Mouse (Mus musculus) heart, embryonic 16.5 days (tissue): Measurements from ENCODE around the gene Usf3. TPM values are rescaled to one million over a fixed set of nuclear protein-coding genes. Genes with fewer than 3 reads are reported as not detected.

Experiments
- ATAC-seq: fragments of 200-750 bp; cut with Nextera tagmentation; replicated peaks from 2 replicates; pipeline ENCODE4 v1.8.0; 2017; ENCODE audit warnings: moderate number of reproducible peaks; ENCODE audit not compliant: insufficient read depth, low FRiP score; ENCODE audit errors: extremely low read depth
- H3K27ac ChIP-seq: fragments of 300-500 bp; sonication (generic); 2 replicates; pipeline ENCODE4 v1.5.1; 2014; ENCODE audit warnings: mild to moderate bottlenecking, low read length, control low read depth, moderate library complexity
- H3K27me3 ChIP-seq: fragments of 300-500 bp; sonication (generic); 2 replicates; pipeline ENCODE4 v1.6.1; 2014; ENCODE audit warnings: low read length, mixed read lengths; ENCODE audit not compliant: control insufficient read depth, insufficient read depth
- H3K36me3 ChIP-seq: fragments of 300-500 bp; sonication (generic); 2 replicates; pipeline ENCODE4 v1.6.1; 2014; ENCODE audit not compliant: control insufficient read depth, insufficient read depth
- H3K4me1 ChIP-seq: fragments of 300-500 bp; sonication (generic); 2 replicates; pipeline ENCODE4 v1.6.1; 2014; ENCODE audit warnings: low read length, mixed read lengths; ENCODE audit not compliant: control insufficient read depth, insufficient read depth
- H3K4me2 ChIP-seq: fragments of 300-500 bp; sonication (generic); 2 replicates; pipeline ENCODE4 v1.6.1; 2014; ENCODE audit warnings: low read depth, mild to moderate bottlenecking, control low read depth, low read length
- H3K4me3 ChIP-seq: fragments of 300-500 bp; sonication (generic); 2 replicates; pipeline ENCODE4 v1.5.1; 2014; ENCODE audit warnings: mild to moderate bottlenecking, control low read depth, low read length
- H3K9ac ChIP-seq: fragments of 300-500 bp; sonication (generic); 2 replicates; pipeline ENCODE4 v1.6.1; 2014; ENCODE audit warnings: low read length, control low read depth
- H3K9me3 ChIP-seq: fragments of 300-500 bp; sonication (generic); replicated peaks from 2 replicates; pipeline ENCODE4 v1.6.1; 2016; ENCODE audit warnings: low read length; ENCODE audit not compliant: control insufficient read depth
- WGBS: fragments of 180-500 bp; shearing (Covaris S2); extraction: QIAGEN DNeasy Blood & Tissue Kit; methylation state at CpG from one replicate; pipeline ENCODE4 v1.1.7; 2014; 5-methylcytosine and 5-hydroxymethylcytosine counted together
- polyA plus RNA-seq: library from polyadenylated mRNA; unstranded; fragments of >200 nt; fragmentation: Nextera tagmentation; extraction: Ambion mirVana; gene quantifications from 2 replicates; pipeline ENCODE4 v1.2.1, GENCODE M21; 2015

The Usf3 gene
- 1.9 and 2.0 TPM in 2 replicates for polyA plus RNA-seq

DNA sequence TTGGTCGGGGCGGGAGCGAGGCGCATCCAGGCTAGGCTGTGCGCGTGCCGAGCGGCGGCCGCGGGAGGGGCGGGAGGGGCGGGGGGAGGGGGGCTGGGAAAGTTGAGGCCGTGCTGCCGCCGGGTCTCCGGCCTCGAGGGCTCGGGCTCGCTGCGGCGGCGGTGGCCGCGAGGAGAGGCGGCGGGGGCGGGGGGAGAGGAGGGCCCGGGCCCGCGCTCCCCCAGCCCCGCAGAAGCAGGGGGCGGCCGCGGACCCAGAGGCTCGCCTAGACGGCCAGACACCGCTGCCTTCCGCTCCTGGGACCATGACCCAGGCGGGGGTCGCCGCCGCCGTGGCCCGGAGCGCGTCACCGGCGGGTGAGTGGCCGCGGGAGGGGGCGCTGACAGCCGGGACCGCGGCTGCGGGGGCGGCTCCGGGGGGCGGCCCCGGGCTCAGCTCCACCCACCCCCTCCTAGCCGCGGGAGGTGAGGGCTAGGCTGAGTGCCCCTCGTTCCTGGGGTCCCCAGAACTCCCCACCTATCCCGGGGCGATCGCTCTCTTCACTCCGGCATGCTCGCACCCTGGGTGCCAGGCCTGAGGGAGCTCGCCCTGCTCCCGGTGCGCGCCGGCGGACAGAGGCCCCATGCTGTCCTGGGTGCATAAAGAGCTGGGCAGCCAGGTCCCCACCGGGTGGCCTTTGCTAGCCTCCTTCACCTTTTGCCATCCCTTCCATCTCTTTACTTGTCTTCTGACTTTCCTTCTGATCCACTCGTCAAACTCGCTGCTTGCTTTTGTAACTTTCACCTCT lies at the start of gene Usf3:
Gene Usf3 (plus strand): TSS at position 92 of the 787 bp plus-strand sequence.
- H3K4me2 ChIP-seq: peak within 1 kb of the TSS; percentile 92
- H3K36me3 ChIP-seq: no peaks in the 10 kb centered on the region
- H3K9ac ChIP-seq: peak within 1 kb of the TSS; percentile 92
- H3K4me3 ChIP-seq: peak within 1 kb of the TSS; percentile 85
- WGBS: under 1% methylated on average over 52 of the region's 77 CpGs
- peaks cover 21% of the 10 kb centered on the region for H3K4me1 ChIP-seq
- no peaks in the 10 kb centered on the region for H3K27me3 ChIP-seq
- peak within 1 kb of the TSS; percentile 97 for H3K27ac ChIP-seq
- H3K9me3 ChIP-seq: no peaks in the 10 kb centered on the region
- peak; percentile 69 for ATAC-seq

DNA sequence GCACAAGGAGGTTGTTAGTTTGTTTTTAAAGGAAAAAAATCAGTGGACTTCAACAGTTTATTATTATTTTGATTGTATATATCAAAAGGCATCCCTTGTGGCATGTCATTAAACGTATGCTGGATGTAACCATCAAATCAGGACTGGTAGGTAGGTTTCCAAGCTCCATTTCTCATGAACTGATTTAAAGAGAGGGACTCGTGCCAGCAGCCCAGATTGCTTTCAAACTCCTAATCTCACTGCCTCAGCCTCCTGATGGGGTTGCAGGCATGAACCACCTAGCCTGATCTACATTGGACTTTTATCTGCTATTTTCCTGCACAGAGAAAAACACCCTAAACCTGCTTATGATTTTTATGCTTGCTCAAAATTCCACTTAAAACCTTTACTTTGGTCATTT lies 49.3 kb upstream of the Usf3 start:
- Histone ChIP-seq H3K4me2 (no peak overlapping the region), H3K9me3 (no peaks in the 10 kb centered on the region), H3K27me3 (no peaks in the 10 kb centered on the region), H3K36me3 (no peaks in the 10 kb centered on the region), H3K27ac (no peak overlapping the region), H3K4me1 (no peaks in the 10 kb centered on the region; the same call in 1 of the 2 replicates), H3K4me3 (no peak overlapping the region), H3K9ac (no peak overlapping the region)
- WGBS: 62% methylated on average over 2 of the region's 2 CpGs
- no peak for ATAC-seq

DNA sequence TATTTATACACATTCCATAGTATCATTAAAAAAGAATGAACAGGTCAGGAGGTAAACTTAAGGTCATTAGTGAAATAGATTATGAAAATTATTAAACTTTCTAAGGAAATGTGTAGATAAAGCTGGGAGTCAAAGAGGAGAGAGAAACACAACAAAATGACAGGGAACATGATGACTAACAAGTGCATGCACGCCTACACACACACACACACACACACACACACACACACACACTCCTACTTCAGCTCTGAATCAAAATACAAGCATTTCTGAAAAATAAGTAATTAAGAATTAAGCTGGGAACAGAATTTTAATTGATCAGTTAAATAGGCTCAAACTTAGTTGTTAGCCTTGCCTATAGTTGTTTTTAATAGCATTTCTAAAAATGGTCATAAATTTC lies 48.3 kb upstream of the Usf3 start:
- Histone ChIP-seq H3K9ac (no peak overlapping the region), H3K4me3 (no peak overlapping the region), H3K4me2 (no peak overlapping the region), H3K4me1 (no peaks in the 10 kb centered on the region; the same call in 1 of the 2 replicates), H3K27ac (no peak overlapping the region), H3K9me3 (no peaks in the 10 kb centered on the region), H3K27me3 (no peaks in the 10 kb centered on the region), H3K36me3 (no peaks in the 10 kb centered on the region)
- 76% methylated on average over 1 of the region's 1 CpGs for WGBS
- no peak for ATAC-seq

DNA sequence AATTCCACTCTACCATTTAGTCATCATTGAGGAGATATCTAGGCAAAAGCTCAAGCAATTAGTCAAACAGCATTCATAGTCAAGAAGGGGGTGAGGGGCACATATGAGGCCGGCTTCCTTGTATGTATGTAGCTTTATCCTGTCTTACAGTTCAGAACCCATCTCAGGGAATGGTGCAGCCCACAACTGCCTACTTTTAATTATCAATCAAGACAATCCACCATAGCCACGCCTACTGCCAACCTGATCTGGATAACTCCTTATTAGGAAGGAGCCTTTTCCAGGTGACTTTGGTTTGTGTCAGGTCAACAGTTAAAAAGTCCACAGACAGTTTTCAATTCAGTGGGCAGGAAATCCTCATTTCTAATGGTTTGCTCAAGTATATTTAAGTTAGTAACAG lies 47.6 kb upstream of the Usf3 start:
- ATAC-seq: no peak
- H3K9ac ChIP-seq: no peak overlapping the region
- WGBS: 83% methylated on average over 2 of the region's 2 CpGs
- no peaks in the 10 kb centered on the region for H3K9me3 ChIP-seq
- no peaks in the 10 kb centered on the region for H3K27me3 ChIP-seq
- H3K27ac ChIP-seq: no peak overlapping the region
- no peak overlapping the region for H3K4me3 ChIP-seq
- no peaks in the 10 kb centered on the region; the same call in 1 of the 2 replicates for H3K4me1 ChIP-seq
- H3K36me3 ChIP-seq: no peaks in the 10 kb centered on the region
- H3K4me2 ChIP-seq: no peak overlapping the region

DNA sequence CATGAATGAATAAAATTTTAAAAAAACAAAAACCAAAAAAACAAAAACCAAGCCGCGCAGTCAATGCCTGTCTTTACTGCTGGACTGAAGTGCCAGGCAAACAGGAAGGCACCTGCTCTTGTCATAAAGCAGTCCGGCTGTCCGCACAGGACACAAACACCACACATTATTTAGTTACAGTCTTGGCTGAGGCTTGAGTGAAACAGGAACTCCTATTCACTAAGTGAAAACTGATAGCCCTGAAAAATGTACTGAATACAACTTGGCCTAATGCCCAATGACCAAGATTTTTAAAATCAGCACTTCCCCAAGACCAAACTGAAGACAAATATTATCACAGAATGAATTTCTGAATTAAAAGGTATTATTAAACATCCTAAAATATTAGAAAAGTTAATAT lies 46.6 kb upstream of the Usf3 start:
- no peak overlapping the region for H3K9ac ChIP-seq
- no peak for ATAC-seq
- H3K36me3 ChIP-seq: no peaks in the 10 kb centered on the region
- no peaks in the 10 kb centered on the region for H3K27me3 ChIP-seq
- no peaks in the 10 kb centered on the region; the same call in 1 of the 2 replicates for H3K4me1 ChIP-seq
- no peak overlapping the region for H3K4me3 ChIP-seq
- no peak overlapping the region for H3K27ac ChIP-seq
- WGBS: 58% methylated on average over 4 of the region's 4 CpGs
- H3K9me3 ChIP-seq: no peaks in the 10 kb centered on the region
- no peak overlapping the region for H3K4me2 ChIP-seq

DNA sequence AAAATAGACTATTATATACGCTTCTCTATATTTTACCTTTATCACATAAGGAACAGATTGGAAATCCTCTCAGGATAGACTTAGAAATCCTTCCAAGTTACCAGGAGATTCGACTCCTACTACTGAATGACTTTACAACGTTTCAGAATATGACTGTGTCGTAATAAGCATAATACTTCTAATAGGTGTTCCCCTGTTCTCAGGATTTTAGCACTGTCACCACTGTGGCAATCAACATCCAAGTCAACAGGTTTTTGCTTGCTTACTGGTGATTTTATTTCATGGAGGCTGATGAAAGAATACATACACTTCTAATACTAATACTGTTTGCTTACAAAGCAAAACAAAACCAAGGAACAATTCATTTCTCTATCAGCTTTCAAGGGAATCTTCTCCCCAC lies 40.7 kb upstream of the Usf3 start:
- H3K9ac ChIP-seq: no peak overlapping the region
- no peak overlapping the region for H3K27ac ChIP-seq
- H3K36me3 ChIP-seq: no peaks in the 10 kb centered on the region
- H3K4me3 ChIP-seq: no peak overlapping the region
- H3K9me3 ChIP-seq: no peaks in the 10 kb centered on the region
- no peaks in the 10 kb centered on the region for H3K4me1 ChIP-seq
- 82% methylated on average over 4 of the region's 4 CpGs for WGBS
- no peaks in the 10 kb centered on the region for H3K27me3 ChIP-seq
- ATAC-seq: no peak
- no peak overlapping the region for H3K4me2 ChIP-seq

DNA sequence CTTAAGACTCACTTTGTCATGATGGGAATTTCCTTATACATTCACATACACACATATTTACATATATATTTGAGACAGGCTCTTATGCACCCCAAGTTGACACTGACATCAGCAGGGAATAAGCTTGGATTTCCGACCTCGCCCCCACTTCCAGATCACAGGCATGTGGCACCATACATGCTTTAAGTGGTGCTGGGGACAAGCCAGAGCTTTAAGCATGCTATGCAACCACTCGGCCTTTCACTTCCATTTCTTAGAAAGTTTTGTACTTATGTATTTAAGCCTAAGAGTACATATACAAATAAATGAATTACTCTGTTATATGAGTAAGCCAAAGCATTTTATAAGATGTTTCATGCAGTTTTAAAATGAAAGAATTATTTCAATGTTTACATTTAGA lies 39.9 kb upstream of the Usf3 start:
- Histone ChIP-seq H3K27ac (no peak overlapping the region), H3K36me3 (no peaks in the 10 kb centered on the region), H3K4me3 (no peak overlapping the region), H3K4me1 (peaks cover 7% of the 10 kb centered on the region), H3K9ac (no peak overlapping the region), H3K4me2 (no peak overlapping the region), H3K9me3 (no peaks in the 10 kb centered on the region), H3K27me3 (no peaks in the 10 kb centered on the region)
- 65% methylated on average over 3 of the region's 3 CpGs for WGBS
- ATAC-seq: no peak

DNA sequence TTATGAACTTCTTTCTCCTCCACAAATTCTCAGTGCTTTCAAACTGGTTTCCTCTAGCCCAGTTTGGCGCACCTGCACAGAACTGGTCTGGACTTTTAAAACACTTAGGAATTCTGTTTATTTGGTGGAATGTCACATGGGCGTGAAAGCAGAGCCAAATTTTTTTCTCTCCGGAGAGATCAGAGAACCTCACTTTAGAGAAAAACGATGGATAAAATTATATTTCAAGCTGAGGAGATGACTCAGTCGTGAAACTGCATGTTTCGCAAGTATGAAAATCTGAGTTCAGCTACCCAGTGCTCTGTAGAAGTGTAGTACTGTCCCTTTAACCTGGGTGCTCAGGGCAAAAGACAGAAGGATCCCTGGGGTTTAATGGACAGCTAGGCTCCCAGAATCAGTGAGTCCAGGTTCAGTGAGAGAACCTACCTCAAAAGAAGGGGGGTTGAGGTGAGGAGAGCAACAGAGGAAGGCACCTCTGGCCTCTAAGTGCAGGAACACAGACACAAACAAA lies 36.5 kb upstream of the Usf3 start:
- H3K36me3 ChIP-seq: no peaks in the 10 kb centered on the region
- H3K9ac ChIP-seq: no peak overlapping the region
- peaks cover 11% of the 10 kb centered on the region for H3K4me1 ChIP-seq
- no peaks in the 10 kb centered on the region for H3K27me3 ChIP-seq
- H3K9me3 ChIP-seq: no peaks in the 10 kb centered on the region
- ATAC-seq: no peak
- H3K4me3 ChIP-seq: no peak overlapping the region
- no peak overlapping the region for H3K27ac ChIP-seq
- WGBS: 82% methylated on average over 6 of the region's 6 CpGs
- no peak overlapping the region for H3K4me2 ChIP-seq

DNA sequence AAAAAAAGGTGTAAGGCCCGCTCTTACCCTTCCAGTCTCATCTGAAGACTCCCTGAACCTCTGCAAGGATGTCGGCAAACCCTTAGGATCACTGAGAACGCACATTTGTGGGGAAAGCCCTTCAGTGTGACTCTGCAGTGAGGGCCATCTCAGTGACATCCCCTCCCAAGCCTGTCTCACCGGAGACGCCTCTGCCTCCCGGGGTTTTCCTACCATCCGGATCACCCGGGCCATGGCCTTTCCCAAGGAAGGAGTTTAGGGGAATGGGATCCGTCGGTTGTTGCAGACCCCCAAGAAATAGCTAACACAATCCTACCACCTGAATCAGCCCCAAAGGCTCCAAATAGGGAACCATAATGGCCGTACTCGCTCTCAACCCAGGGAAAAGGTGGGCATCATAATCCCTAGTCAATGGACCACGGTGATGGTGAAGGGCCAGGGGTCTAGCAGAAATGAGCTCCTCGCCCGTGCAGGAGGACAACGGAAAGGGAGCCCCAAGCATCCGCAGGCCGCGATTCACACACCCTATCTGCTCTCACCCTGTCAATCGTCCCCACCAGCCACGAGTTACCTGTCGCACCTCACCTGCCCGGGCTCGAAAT lies 34.6 kb upstream of the Usf3 start:
- no peaks in the 10 kb centered on the region for H3K36me3 ChIP-seq
- peak overlapping the region; percentile 97 for H3K4me2 ChIP-seq
- H3K9me3 ChIP-seq: no peaks in the 10 kb centered on the region
- ATAC-seq: no peak
- peak overlapping the region; percentile 98 for H3K27ac ChIP-seq
- H3K27me3 ChIP-seq: no peaks in the 10 kb centered on the region
- peak overlapping the region; percentile 79 for H3K9ac ChIP-seq
- WGBS: under 1% methylated on average over 24 of the region's 24 CpGs
- peaks cover 13% of the 10 kb centered on the region for H3K4me1 ChIP-seq
- peak overlapping the region; percentile 66 for H3K4me3 ChIP-seq
